Mouse (Mus musculus) T-cell, adult 2 months (primary cell): Measurements from ENCODE around the gene Gfral.

ENCODE experiments used
- DNase-seq: peaks from one replicate; pipeline ENCODE4 v3.0.0; 2022; ENCODE audit warnings: low spot score

The Gfral gene

GRCm38 (mm10) chr9:76213557-76213956, at the start of gene Gfral:
Gene Gfral, minus strand, starts transcription at chr9:76213657.
- no peak for DNase-seq

GRCm38 (mm10) chr9:76257731-76258130, 44.3 kb upstream of the Gfral start:
- no peak for DNase-seq

GRCm38 (mm10) chr9:76252544-76252943, 39.1 kb upstream of the Gfral start:
- no peak for DNase-seq

DNA sequence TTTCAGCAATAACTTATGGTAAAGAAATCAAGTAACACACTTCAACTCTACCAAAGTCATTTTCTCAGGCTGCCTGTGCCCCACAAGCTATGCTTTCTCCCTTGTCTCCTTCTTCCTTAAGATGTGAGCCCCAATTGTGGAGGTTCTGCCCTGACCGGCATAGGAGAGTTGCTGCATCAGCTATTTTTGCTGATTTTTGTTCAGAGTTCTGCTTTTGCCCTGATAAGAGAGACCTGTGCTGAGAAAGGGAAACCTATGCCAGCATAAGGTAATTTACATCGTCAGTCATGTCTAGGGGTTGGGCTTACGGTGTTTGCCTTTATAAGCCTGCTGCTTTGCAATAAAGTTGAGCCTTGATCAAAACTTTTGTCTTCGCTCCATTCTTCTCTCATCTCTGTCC, 38.7 kb upstream of the Gfral start:
- no peak for DNase-seq

- no peak for DNase-seq
Measured at GRCm38 (mm10) chr9:76242322-76242721, 28.9 kb upstream of the Gfral start.

DNA sequence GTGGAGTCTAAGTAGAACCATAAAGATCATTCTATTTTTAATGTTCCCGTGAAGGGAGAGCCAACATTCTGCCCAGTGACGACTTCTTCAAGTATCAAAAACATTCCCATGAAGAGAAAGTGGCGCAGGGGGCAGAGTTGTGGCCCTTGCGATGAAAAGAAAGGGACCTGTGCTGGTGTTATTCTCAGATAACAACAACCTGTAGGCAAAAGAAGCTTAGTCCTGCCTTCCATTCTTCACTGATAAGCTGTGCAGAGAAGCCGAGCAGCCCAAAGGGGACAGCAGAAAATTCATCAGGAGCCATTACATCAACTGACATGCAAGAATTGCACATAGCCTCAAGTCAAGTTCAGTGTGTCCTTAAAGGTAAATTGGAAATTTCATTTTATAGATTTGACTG, 24.5 kb upstream of the Gfral start:
- DNase-seq = no peak

- DNase-seq = no peak
Measured at GRCm38 (mm10) chr9:76237243-76237642, 23.8 kb upstream of the Gfral start.

GRCm38 (mm10) chr9:76236626-76237025, 23.2 kb upstream of the Gfral start:
- peak; percentile 31 for DNase-seq

- DNase-seq = no peak
Measured at GRCm38 (mm10) chr9:76235945-76236503, 22.6 kb upstream of the Gfral start.

DNA sequence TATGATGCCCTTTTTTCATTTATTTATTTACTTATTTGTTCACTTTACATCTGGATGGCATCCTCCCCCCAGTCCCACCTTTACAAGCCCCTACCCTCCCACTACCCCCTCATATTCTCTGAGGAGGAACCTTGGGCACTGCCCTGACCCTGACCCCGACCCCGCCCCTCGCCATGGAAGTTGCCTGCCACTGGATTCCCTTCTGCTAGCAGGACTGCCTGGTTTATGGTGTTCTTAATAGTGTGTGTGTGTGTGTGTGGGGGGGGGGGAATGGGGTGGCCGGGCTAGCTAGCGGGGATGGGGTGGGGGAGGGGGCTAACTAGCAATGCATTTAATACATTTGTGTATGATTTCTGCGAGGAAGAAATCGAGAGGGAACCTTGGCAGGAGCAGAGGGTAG, 21.4 kb upstream of the Gfral start:
- DNase-seq = no peak

- peak; percentile 48 for DNase-seq
Measured at GRCm38 (mm10) chr9:76230400-76230799, 16.9 kb upstream of the Gfral start.

DNA sequence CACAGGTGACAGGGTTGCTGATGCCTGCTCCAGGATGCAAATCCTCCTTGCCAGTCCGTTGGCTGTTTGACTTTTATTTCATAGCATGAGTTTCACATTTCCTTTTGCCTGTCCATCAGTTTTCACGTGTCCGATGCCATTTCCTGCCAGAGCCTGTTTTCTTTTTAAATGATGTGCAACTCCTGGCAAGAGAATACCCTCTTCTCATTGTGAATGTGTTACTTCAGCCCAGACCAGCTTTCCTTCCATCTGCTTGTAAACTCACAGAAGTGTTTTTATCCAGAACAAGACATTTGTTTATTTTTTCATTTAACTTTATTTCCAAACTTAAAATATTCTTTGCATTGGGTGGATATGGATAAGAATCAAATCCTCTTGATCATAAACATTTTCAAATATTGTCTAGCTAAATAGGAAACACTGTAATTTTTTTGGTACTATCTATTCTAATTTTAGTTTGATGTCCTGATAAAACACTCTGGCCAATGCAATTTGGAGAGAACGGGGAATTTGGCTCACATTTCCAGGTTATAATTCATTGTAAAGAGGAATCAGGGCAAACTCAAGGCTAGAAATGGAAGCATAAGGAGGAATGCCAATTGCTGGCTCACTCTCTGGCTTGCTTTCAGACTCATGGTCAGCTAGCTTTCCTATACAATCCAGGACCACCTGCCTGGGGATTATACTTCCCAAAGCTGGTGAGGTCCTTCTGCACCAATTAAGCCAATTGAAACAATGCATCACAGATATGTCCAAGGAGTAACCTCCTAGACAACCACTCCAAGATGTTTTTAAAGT, 3.9 kb upstream of the Gfral start:
- no peak for DNase-seq

DNA sequence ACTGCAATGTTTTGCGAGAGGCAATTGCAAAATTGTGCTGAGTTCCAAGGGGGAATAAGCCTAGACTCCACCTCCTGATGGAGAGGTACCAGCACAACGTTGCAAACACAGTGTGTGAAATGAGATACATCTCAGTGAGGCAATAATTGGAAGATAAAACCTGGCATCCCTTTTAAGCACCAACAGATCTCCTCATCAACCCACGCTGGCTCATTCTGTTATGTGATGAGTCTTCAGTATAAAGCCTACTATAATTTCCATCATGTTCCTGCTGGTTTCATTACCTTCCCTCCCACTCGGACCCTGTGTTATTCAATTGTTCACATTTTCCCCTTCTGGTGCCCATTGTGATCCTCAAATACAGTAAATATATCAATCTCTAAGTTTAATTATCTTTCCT, 1.2 kb upstream of the Gfral start:
- DNase-seq = no peak

GRCm38 (mm10) chr9:76196917-76197316, 16.5 kb downstream of the Gfral start:
- no peak for DNase-seq

- DNase-seq = no peak
Measured at GRCm38 (mm10) chr9:76179221-76179620, 34.2 kb downstream of the Gfral start.

- no peak for DNase-seq
Measured at GRCm38 (mm10) chr9:76172686-76173295, 40.7 kb downstream of the Gfral start.

DNA sequence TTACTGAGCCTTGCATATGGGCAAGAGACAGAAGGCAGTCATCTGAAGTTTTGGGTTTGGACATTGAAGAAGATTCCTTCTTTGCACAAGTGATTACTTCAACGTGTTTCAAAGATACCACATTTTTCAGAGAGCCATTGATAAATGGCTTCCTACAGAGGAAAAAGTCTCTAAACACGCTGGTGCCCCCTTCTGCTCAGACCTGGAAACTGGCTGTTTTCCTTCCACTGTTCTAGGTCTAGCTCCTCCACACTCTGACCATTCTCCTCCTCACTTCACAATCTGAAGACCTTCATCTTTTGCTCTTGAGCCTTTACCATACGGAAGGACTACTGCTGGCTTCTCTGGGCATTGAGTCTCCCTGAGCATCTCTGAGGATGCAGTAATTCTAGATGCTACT, 45.1 kb downstream of the Gfral start:
- no peak for DNase-seq

GRCm38 (mm10) chr9:76162446-76162845, 51.0 kb downstream of the Gfral start:
- no peak for DNase-seq

DNA sequence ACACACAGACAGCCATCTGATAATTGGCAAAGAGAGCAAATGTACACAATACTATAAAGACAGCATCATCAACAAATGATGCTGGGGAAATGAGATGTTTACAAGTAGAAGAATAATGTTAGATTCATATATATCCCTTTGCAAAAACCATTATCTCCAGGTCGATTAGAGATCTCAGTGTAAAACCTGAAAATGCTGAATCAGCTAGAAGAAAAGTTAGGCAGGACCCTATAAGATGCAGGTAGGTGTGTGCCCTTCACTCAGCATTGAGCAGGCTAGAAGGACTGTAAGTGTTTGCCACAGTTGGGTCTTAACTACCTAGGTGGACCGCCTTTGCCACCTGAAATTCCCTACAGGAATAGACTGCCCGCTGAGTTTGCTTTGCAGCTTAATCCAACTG, 67.9 kb downstream of the Gfral start:
- no peak for DNase-seq

GRCm38 (mm10) chr9:76138378-76139109, 74.9 kb downstream of the Gfral start:
- DNase-seq = no peak

DNA sequence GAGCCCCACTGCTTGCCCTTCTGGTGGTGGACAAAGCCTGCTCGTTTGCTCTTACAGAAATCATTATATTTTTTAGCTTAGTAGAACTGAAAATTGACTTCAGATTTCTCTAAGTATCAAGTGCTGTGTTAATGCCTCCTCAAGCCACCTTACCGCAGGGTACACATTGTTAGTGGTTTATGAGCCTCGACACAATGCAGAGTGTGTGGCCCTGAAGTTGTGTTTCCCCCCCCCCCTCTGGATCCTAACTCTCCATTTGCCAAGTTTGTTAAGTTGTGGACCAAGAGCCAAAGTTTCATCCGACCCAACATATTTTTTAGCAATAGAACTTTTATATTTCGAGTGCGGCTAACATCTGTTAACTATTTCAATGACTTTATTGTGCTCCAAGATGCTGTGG, 79.4 kb downstream of the Gfral start:
- DNase-seq = no peak

DNA sequence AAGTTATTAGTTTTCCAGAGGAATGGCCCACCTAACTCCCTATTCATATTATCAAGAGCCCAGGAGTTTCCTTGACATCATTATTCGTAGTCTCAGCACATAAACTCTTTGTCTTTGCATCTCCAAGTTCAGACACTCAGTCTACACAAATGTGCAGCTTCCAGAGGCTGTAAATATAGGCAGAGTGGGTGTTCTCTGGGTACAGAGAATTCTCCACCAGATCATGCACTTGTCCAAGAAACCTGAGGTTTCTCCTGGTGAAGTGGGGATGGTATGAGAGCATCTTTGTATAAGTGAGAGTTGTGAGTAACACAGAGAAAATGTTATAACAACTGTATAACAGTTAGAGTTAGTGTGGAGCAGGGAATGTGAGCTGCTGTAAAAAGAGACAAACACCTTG, 84.1 kb downstream of the Gfral start:
- no peak for DNase-seq

DNA sequence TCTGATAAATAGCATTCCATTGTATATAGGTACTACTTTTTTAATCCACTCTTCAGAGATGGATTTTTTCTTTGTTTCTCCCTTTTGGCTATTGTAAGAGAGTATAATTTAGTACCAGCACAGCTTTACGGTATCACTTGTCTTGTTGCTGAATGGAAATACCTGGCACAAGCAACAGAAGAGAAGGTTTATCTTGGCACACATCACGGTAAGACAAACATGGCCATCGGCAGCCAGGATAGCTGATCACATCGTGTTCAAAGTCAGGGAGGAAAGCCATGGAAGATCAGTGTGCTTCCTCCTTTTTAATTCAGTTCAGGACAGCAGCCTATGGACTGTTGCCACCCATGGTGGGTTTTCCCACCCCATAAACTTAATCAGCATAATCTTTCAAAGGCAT, 89.2 kb downstream of the Gfral start:
- DNase-seq = no peak
